Mouse (Mus musculus) gastrocnemius, postnatal 25 days (tissue): ENCODE results near the gene Sec14l2. TPM values are rescaled to one million over a fixed set of nuclear protein-coding genes. Genes with fewer than 3 reads are reported as not detected.

Experiments used
- DNase-seq: peaks from one replicate; pipeline ENCODE4 v3.0.0; 2022
- long read RNA-seq, 2 experiments: library from polyadenylated mRNA; stranded (forward); transcript quantifications; one replicate each; pipeline ENCODE4 v2.0.0; 2021
- total RNA-seq, 2 experiments: library from RNA; stranded (reverse); gene quantifications; 1 replicate in 1 of 2; 2 replicates in 1 of 2; pipeline ENCODE4 v1.2.3; 2021

Sec14l2 gene
- total RNA-seq, result under 1 TPM; 0.49 to 0.83 TPM
- long read RNA-seq, experiment 1, result 0 reads
- long read RNA-seq, experiment 2, result 0 reads

DNA sequence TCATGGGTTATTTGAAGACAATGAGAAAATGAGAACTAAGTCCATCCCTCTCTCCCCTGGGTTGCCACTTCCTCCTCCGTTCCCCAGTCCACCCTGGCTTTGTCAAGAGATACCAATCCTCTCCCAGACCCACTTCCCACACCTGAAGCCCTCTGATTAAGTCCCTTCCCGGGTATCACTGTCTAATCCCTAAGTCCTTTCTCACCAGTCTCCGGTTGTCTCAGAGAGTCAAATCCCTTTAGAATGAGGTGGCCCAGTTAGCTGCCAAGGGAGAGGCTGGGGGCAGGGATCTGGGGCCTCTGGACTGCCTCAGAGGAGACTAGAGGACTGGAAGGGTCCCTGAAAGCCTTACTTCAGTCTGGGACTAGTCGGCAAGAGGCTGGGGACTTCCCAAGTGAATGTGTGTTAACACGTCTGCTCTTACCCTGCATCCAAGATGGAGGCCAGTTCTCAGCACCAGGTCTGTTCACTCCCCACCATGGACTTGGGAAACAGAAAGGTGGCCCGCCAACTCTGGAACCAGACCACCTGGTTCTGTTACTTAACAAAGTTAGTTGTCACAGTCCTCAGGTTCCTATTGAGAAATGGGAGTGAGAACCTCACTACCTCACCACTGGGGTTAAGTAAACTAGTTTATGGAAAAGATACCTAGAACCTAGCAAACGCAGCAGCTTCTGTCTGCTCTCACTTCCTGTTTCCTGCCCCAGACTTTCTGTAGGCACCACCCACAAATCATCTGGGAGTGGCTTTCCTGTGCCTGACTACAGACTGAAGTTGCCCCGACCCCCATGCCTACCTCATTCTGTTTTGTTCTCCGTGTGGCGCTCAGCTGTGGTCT lies at the start of gene Sec14l2:
TSS of gene Sec14l2 (minus strand) at position 674 of the 838 bp plus-strand sequence.
- no peak for DNase-seq

DNA sequence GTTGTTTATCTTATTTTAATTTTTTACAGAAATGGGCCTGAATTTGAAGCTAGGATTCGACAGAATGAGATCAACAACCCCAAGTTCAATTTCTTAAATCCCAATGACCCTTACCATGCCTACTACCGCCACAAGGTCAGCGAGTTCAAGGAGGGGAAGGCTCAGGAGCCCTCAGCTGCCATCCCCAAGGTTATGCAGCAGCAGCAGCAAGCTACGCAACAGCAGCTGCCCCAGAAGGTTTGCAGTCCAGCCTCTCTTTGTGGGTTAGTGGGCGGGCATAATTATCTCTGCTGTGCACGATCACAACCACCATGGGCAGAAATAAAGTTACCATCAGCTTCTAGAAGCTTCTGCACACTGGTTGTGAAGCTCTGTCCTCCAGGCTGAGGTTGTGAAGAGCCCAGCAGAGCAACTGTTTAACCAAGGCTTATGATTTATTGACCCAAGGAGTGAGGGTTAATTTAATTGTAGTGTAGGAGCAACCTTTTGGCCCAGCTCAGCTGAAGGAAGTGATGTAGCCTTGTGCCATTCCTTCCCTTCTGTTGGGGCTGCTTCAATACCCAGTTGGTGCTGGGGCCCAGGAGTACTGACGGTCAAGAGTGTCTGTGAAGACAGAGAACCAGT lies 43.4 kb upstream of the Sec14l2 start:
- no peak for DNase-seq

- DNase-seq, result no peak
Measured at GRCm38 (mm10) chr11:4164701-4165100, 41.5 kb upstream of the Sec14l2 start.

GRCm38 (mm10) chr11:4160758-4161480 lies 37.7 kb upstream of the Sec14l2 start:
- DNase-seq, result no peak

GRCm38 (mm10) chr11:4159808-4160708 lies 36.8 kb upstream of the Sec14l2 start, which contains the start of the genes Ccdc157 and Sf3a1:
Gene Ccdc157 (minus strand): TSS chr11:4160293.
Gene Sf3a1 (plus strand): TSS chr11:4160350.
- peak; percentile 92 for DNase-seq

DNA sequence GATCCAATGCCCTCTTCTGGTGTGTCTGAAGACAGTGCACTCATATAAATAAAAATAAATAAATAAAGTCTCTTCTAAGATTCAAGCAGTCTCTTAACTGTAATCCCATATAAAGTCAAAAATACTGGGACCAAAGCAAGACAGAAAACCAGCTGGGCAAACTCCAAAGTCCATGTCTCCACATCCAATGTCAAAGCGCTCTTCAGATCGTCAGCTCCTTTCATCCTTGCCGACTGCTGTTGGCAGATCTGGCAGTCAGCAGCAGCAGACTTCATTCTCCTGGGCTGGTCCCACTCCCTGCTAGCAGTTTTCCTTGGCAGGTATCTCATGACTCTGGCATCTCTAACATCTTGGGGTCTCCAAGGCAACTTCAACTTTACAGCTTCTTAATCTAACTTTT lies 35.5 kb upstream of the Sec14l2 start:
- no peak for DNase-seq

GRCm38 (mm10) chr11:4155641-4156040 lies 32.4 kb upstream of the Sec14l2 start:
- DNase-seq, result no peak

GRCm38 (mm10) chr11:4153694-4154093 lies 30.5 kb upstream of the Sec14l2 start:
- no peak for DNase-seq

DNA sequence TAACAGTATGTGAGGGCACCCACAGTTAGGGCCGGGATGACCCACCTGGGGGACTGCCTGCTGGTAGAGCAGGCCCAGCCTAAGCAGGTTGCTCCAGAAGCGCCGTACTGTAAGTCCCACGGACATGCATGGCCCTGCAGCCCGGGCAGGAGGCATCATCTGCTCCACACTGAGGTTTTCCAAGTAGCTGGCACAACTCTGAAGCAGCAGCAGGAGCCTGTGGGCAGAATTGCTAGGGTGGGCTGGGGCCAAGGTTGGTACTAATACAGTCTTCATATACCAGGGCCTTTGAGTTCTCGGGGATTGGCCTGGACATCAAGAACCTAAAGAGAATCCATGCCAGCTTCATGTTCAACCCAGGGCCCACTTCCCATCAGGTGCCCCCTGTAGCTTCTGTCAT lies 26.7 kb upstream of the Sec14l2 start:
- DNase-seq, result no peak

- no peak for DNase-seq
Measured at GRCm38 (mm10) chr11:4148536-4149156, 25.4 kb upstream of the Sec14l2 start.

DNA sequence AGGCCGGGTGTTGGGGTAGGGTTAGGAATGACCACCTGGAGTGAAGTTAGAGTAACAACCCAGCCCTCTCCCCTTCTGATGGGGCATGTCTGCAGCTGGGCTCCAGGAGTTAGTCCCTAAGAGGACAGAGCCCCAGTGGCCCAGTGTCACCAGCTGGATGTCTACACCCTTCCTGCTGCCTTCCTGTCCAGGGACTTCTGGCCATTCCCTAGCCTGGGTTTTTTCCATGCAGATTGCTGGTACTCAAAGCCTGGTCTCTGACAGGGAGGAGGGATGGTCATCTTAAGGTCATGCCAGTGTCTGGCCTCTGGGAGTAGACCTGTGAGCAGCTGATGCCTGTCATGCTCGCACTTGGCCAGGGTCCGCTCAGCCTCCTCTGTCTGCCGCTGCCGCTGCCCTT lies 24.9 kb upstream of the Sec14l2 start:
- no peak for DNase-seq

- DNase-seq, result no peak
Measured at GRCm38 (mm10) chr11:4147098-4147497, 23.9 kb upstream of the Sec14l2 start.

GRCm38 (mm10) chr11:4146381-4146780 lies 23.2 kb upstream of the Sec14l2 start:
- DNase-seq, result no peak

DNA sequence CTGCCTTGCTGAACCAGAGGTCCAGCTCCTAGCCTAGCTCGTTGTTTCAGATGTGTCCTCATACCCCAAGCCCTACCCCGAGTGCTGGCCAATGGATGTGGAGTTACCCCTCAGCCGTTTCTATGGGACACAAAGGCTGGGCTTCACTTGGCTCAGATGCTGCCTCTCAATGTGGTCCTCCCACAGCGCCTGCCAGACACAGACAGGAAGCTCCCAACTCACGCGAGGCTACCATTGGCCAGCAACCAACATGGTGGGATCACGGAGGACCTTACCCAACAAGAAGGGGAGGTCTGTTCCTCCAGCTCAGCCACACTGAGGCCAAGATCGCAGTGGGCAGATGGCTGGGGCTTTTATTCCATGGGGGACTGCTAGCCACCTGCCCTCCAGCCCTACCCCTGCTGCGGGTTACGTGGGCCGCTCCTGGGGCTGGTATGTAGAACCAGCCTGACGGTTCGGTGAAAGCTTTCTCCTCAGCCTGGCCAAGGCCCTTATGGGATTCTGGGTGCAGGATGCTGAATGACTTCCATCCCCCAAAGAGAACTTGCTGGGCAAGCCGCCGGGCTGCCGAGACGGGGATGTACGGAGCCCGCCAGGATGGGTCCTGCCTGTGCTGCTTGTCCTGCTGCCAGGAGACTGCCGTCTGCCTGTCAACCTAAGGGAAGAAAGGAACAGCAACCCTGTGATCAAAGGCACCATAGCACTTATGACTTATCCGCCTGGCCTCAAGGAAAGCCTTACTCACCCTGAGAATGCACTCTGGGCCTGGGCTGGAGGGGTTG lies 20.3 kb upstream of the Sec14l2 start:
- no peak for DNase-seq

DNA sequence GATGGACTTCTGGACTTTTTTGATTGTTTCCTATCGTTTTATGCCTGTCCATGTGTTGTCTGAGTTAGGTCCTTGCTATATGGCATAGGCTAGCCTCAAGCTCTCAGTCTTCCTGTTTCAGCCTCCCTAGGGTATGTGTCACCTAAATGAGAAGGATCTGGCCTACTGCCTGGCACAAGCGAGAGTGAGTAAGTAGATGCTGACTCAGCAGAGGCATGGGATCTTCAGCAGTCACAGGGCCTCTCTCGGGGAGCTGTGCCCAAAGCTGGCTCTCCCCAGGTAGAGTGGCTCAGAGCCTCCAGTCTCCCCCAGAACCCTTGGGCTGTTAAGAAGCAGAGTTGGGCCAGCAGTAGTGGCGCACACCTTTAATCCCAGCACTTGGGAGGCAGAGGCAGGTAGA lies 19.1 kb upstream of the Sec14l2 start:
- no peak for DNase-seq

DNA sequence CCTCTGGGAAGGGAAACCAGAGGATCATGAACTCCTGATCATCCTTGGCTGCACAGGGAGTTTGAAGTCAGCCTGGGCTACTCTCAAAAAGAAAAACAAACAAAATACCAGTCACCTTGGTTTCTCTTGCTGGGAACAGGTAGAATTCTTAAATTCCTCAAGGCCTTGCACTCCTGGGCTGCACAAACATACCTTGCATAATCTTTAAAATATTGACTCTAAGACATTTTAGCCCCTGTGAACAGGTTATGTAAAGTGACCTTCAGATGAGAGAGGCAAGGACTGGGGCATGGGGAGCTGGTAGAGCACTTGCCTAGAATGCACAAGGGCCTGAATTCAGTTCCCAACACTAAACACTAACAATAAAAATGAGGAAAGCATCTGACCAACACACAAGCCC lies 18.3 kb upstream of the Sec14l2 start:
- DNase-seq, result no peak

- DNase-seq, result no peak
Measured at GRCm38 (mm10) chr11:4138964-4139363, 15.7 kb upstream of the Sec14l2 start.

GRCm38 (mm10) chr11:4134986-4135935 lies 12.0 kb upstream of the Sec14l2 start, which contains the start of gene Rnf215:
Gene Rnf215 (plus strand): TSS chr11:4135202.
- peak; percentile 88 for DNase-seq

DNA sequence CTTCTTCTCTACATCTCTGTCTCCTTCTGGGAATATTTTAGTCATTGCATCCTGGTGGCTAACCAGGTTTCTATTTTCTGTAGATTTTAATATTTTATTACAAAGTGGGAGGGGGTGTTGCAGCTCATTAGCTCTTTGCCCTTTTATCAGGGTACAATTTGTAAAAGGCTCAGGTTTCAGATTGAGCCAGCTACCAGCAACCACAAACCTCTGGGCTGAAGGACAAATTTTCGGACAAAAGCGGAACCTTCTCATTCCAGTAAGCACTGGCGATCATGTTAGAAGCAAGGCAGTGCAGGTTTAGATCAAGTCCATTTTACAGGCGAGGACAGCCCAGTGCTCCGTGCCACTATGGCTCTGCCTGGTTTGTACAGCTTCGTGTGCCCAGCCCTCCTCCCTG lies 11.2 kb upstream of the Sec14l2 start:
- DNase-seq, result no peak
